Comparison of ENCODE assay signal across 9 mouse cellular contexts in genomic region chr1:106407963-106408440, GRCm38 (mm10).
DNase-seq lines count a peak whose midpoint lies in the region; ATAC-seq and TF ChIP-seq lines count a peak whose summit lies in the region.
"Had no signal": no experiment of that assay in that cellular context is flagged by ENCODE, and none has a peak within 500 bp of the region (broad histone marks: within the 10 kb centered on the region; RNA-seq: fewer than 3 reads in every experiment).

No protein-coding gene starts in this region.

- H3K4me3 ChIP-seq in CH12.LX (replicated peaks in 1 of 3; ENCODE audit: low read depth in 2 of 3, low read length in 2 of 3, poor library complexity in 1 of 3): no peak overlapping the region
- no peak overlapping the region for H3K4me3 ChIP-seq in heart, embryonic 13.5 days
- H3K4me3 ChIP-seq: forebrain, embryonic 12.5 days had no signal

- no peak overlapping the region for H3K27ac ChIP-seq in CH12.LX (ENCODE audit: insufficient read depth, low read depth)
- peak overlapping the region; percentile 45 for H3K27ac ChIP-seq in heart, embryonic 13.5 days (replicated peaks)
- H3K27ac ChIP-seq: forebrain, embryonic 12.5 days had no signal

- H3K9me3 ChIP-seq in CH12.LX (replicated peaks; ENCODE audit: low read length): no peaks in the 10 kb centered on the region
- H3K9me3 ChIP-seq in heart, embryonic 13.5 days: no peaks in the 10 kb centered on the region
- H3K9me3 ChIP-seq: forebrain, embryonic 12.5 days had no signal

- no peak for TF ChIP-seq POLR2A in CH12.LX (IDR thresholded peaks at IDR 0.05; ENCODE audit: low read depth, low read length)

- no peak for TF ChIP-seq RAD21 in CH12.LX (IDR thresholded peaks at IDR 0.05; ENCODE audit: low read depth, low read length)

- no peaks in the 10 kb centered on the region for H3K36me3 ChIP-seq in CH12.LX (replicated peaks in 1 of 2; ENCODE audit: control insufficient read depth in 1 of 2, insufficient read depth in 1 of 2, low read length in 1 of 2)
- no peaks in the 10 kb centered on the region for H3K36me3 ChIP-seq in heart, embryonic 13.5 days
- H3K36me3 ChIP-seq: forebrain, embryonic 12.5 days had no signal

- WGBS in heart, embryonic 13.5 days: 21% methylated on average over 7 of the region's 7 CpGs

- H3K4me2 ChIP-seq in CH12.LX (ENCODE audit: insufficient read depth, low read depth, poor library complexity, severe bottlenecking): peak overlapping the region; percentile 34; the same call in 1 of the 2 replicates
- H3K4me2 ChIP-seq in heart, embryonic 13.5 days: no peak overlapping the region
- H3K4me2 ChIP-seq: forebrain, embryonic 12.5 days had no signal

- TF ChIP-seq EP300 in CH12.LX (IDR thresholded peaks at IDR 0.05; ENCODE audit: low read length): no peak

- peak; percentile 31 to 76 for DNase-seq in adrenal gland, adult (ENCODE audit: inconsistent age in 2 of 2, low spot score in 1 of 2)
- no peak for DNase-seq in adrenal gland, postnatal 4 days (ENCODE audit: low spot score in 2 of 2)
- DNase-seq in CH12.LX (ENCODE audit: extremely low read depth): peak; percentile 42
- DNase-seq in lung, adult 18-20 months: peak; percentile 70 to 75
- no peak for DNase-seq in B cell, adult 2 months

- in situ Hi-C loops in CH12.LX (cut with MboI; ENCODE audit: low pct_ligation_motif_present, low pct_unique_long_range_greater_than_20kb, low sequenced_read_pairs): no loop called here

- TF ChIP-seq CTCF in CH12.LX (conservative IDR thresholded peaks at IDR 0.05 in 1 of 2, IDR thresholded peaks at IDR 0.05 in 1 of 2; ENCODE audit: low read depth in 2 of 2, low read length in 2 of 2): no peak

- no peak overlapping the region for H3K9ac ChIP-seq in CH12.LX (ENCODE audit: insufficient read depth, low read depth)
- H3K9ac ChIP-seq in heart, embryonic 13.5 days: no peak overlapping the region
- H3K9ac ChIP-seq: forebrain, embryonic 12.5 days had no signal

- H3K79me2 ChIP-seq in CH12.LX (replicated peaks; ENCODE audit: control insufficient read depth, extremely low read depth, insufficient read depth, poor library complexity, severe bottlenecking): no peaks in the 10 kb centered on the region

- ATAC-seq in heart, embryonic 13.5 days (ENCODE audit: extremely low read depth, insufficient number of reproducible peaks, low FRiP score, low TSS enrichment): no peak
- ATAC-seq in activated CD4-positive, CD25-positive, alpha-beta regulatory T cell, adult 4 months: no peak
- no peak for ATAC-seq in inflammation-experienced regulatory T-cells, adult 6 months

- dilution Hi-C loops in CH12.LX (cut with MboI; ENCODE audit: extremely low pct_ligation_motif_present, extremely low pct_unique_long_range_greater_than_20kb, low sequenced_read_pairs): no loop called here

- no peaks in the 10 kb centered on the region for H3K27me3 ChIP-seq in CH12.LX (replicated peaks)
- H3K27me3 ChIP-seq in heart, embryonic 13.5 days (replicated peaks): no peaks in the 10 kb centered on the region
- H3K27me3 ChIP-seq: forebrain, embryonic 12.5 days had no signal

- H3K4me1 ChIP-seq in CH12.LX (ENCODE audit: control insufficient read depth in 1 of 2, insufficient read depth in 2 of 2): peaks cover 5 to 18% of the 10 kb centered on the region in 2 experiments; a peak in 3 of 4 replicates
- H3K4me1 ChIP-seq in heart, embryonic 13.5 days: peaks cover 15% of the 10 kb centered on the region

TF ChIP-seq in CH12.LX, 34 proteins besides CTCF, POLR2A, EP300 and RAD21:
- TF ChIP-seq IRF4 (IDR thresholded peaks at IDR 0.05; ENCODE audit: low read depth, low read length) (no peak), ELF1 (IDR thresholded peaks at IDR 0.05; ENCODE audit: low read depth, low read length) (no peak), ZC3H11A (IDR thresholded peaks at IDR 0.05; ENCODE audit: low read depth, low read length) (no peak), UBTF (IDR thresholded peaks at IDR 0.05; ENCODE audit: low read depth, low read length) (no peak), MAZ (IDR thresholded peaks at IDR 0.05; ENCODE audit: low read depth, low read length) (no peak), USF2 (conservative IDR thresholded peaks at IDR 0.05; ENCODE audit: low read depth, low read length) (no peak), JUN (IDR thresholded peaks at IDR 0.05; ENCODE audit: insufficient read depth, low read depth, low read length) (no peak)

Comparison
In these comparisons a context has a peak if more than half of its experiments do, and no peak if none do; other contexts are left out.
1. DNase-seq: peak in adrenal gland, adult (2 of 2), CH12.LX (single experiment) and lung, adult 18-20 months (2 of 2); none in adrenal gland, postnatal 4 days (0 of 2) and B cell, adult 2 months (0 of 2).